Mouse (Mus musculus) kidney, postnatal 14 days (tissue): ENCODE measurements around the gene Cdan1.

ENCODE experiments used
- DNase-seq: peaks from one replicate; pipeline ENCODE4 v3.0.0; 2022; ENCODE audit warnings: mixed read lengths

Gene Cdan1

DNA sequence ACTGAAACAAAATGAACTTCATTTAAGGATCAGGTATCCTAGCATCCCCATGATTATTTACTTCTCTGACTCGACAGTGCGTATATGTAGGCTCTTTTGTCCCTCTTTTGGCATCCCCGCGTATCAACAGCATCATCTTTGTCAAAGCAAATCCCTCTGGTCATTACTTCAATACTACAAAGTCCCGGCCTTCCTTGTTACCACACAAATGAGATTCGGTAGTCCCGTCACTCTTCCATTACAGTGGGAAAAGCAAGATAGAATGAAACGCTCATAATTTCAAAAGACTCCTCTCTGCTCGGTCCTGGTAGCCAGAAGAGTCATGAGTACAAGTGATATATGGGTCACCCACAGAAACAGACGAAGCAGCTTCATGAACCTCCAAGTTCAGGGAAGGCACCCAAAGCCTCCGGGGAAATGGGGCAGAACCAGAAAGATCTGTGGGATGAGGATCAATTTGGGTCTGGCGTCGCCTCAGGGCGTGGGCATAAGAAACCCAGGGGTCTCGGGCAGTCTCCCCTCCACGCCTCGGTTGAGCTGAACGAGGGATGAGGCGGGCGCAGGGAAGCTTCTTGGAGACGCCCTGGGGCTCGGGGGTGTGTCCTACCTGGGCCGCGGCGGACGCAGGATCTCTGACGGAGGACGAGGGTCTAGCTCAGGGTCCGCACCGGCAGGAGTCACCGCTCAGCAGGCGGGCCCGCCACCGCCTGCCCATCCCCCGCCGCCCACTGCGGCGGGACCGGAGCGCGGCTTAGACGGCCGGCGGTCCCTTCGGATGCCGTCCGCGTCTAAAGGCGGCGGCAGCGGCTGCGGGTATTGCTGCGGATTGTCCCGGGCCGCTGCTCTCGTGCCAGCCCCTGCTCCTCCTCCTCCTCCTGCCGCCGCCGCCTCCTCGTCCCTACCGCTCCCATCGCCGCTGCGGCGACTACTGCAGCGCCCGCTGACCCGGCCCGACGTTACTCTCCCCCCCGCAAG lies at the start of gene Cdan1:
Gene Cdan1 (minus strand): TSS at position 680 of the 975 bp plus-strand sequence.
- DNase-seq: no peak

DNA sequence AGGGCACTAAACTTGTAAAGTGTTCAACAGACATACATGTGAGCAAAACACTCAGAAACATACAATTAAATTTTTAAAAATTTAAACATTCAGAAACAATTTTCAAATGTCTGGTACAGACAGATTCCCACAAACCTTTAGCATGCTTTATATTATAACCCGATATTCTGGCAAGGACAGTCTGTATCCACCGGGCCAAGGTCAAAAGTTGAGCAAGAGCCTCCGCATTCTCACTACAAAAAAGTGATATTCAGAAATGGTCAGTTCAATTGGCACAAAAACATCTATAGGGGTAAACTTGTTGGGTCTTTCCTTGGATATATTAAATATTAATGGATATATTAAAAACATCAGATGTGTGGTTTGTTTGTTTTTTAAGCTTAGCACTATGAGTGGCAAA lies 46.4 kb upstream of the Cdan1 start:
- no peak for DNase-seq

DNA sequence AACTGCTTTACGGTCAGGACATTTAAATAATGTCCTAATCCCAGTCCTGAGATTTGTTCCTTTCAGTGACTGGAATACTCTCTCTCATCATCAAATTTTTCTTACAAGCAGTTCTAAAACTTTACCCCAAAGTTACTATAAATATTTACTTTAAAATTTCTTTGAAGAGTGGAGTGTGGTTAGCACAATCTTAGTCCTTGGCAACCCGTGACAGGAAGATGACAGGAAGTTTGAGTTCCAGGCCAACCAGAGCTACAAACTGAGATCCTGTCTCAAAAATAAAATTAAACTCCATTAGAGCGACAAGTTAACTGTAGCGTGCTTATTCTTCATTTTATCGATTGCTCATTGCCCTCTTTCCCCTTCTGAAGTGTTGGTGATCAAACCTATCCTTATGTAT lies 37.7 kb upstream of the Cdan1 start:
- DNase-seq: no peak

DNA sequence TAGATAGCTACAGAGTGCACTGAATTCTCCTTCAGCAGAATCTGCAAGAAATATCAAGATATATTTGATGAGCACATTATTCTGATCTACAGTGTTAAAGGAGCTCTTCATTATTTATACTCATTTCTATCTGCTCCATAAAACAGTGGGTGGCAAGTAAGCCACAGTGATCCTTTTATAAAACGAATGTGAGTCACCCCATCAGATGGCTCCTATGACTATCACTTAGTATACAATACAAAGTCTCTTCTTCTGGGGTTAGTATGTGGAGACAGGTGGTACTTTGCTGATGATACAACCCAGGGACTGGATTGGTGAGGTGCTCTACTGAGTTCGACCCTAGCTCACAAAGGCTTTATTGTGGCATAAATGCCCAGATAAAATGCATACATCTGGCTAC lies 23.3 kb upstream of the Cdan1 start:
- DNase-seq: no peak

DNA sequence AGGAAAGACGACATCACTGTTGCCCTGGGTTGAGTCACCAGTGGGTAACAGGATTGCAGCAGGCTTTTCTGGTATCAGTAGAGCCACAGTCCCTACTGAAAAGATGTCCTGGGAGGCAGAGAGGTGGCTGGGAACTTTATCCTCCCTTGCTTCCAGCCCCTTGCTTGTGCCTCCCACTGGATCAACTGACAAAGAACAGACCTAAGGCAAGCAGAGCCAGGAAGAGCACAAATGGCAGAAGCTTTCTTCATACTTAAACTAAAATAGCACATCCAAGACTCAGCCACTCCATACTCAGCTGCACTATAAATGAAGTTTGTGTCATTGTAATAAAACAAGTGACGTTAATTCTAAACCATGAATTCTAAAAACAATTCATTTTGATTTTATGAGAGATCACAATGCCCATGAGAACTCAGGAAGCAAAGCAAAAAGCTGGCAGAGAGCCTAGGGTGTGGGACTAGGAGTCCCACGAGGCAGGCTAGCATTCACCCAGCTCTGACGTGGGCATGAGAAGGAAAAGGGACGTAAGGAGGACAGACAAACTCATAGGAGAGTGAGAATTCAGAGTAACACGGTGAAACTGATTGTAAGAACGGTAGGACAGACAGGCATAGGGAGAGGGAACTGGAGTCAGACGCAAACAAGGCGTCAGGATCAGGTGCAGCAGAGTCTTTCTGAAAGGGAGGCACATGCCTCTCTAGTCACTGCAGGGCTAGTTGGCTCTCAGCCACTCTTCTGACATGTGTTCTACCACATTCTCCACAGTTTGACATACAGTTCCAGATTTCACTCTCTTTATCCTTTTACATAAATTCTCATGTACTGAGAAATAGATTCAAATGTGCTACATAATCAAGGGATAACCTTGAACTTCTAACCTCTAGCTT lies 21.8 kb upstream of the Cdan1 start:
- DNase-seq: peak; percentile 41

DNA sequence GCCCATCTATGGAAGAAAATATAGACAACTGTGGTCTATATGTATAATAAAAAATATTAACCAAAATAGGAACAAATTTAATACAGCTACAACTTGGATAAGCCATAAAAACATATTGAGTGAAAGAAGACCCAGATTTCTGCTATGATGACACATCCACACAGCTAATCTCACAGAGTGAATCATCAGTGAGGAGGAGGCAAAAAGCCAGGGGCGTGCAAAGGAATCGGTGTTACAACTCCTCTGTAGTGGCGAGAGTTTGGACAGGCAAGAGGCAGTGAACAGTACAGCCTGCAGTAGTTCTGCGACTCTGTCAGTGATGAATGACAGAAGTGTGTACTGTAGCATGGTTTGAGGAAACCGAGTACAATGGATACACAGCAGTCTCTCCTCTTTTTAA lies 17.4 kb upstream of the Cdan1 start:
- DNase-seq: no peak

DNA sequence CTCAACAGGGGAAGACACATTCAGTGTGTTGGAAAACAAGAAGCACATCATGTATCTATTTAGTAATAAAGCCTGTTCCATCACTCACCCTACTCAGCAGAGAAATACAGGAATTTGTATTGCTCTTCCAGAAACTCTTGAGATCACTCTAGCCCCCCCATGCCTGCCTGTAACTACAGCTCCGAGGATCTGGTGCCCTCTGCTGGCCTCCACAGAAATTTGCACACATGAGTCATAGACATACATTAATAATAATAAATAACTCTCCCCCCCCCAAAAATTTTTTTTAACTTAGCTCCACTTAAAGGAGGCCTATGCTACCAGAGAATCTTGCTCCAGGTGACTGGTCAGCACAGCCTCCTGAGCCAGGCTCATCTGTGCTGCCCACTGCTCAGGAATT lies 16.6 kb upstream of the Cdan1 start:
- DNase-seq: peak; percentile 35

DNA sequence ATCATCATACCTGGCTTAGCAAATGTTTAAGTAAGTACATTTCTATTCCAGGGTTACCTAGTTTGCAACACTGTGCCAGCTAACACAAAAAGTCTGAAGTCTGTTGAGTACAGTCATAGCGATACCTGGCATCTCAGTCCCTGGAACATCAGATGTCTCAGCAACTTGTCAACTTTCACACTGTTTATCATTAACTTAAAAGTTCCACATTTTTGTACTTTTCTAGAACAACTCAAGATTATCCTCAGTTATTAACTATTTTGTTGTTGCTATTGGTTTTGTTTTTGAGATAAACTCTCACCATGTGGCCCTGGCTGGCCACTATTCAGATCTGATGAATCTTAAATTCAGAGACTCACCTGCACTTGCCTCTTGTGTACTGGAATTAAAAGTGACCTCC lies 13.5 kb upstream of the Cdan1 start:
- no peak for DNase-seq

DNA sequence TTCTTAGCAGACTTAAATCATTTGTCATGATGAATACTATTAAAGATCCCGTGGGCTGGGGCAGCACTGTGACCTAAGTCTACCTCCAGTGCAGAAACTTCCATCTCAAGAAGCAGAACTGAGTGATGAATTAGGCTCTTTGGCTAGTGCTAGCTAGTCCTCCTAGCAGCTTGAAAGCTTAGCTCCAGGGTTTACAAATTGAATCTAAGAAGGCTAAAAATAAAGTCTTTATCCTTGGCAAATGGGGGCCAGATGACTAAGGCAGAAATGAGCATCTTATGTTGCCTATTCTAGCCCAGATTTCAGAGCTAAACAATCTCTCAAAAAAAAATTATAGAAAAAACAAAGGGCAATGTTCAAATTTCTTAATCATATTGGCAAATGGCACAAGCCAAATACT lies 10.8 kb upstream of the Cdan1 start:
- no peak for DNase-seq

DNA sequence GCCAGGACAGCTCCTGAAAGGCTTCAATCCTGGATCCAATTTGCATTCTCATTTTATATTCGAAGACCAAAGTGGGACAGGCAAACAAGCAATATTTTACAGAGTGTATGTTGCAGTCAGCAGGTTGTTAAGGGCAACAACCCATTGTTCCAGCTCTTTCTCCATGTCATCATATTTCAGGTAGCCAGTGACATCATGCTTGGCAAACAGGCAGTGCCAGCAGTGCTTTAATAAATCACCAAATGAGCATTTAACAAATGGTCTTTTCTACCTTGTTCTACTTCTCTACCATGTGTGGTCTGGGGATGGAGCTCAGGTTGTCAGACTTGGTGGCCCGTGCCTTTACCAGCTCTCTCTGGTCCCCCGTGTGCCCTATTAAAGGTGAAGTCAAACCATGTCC lies 8.2 kb upstream of the Cdan1 start:
- peak; percentile 15 for DNase-seq

DNA sequence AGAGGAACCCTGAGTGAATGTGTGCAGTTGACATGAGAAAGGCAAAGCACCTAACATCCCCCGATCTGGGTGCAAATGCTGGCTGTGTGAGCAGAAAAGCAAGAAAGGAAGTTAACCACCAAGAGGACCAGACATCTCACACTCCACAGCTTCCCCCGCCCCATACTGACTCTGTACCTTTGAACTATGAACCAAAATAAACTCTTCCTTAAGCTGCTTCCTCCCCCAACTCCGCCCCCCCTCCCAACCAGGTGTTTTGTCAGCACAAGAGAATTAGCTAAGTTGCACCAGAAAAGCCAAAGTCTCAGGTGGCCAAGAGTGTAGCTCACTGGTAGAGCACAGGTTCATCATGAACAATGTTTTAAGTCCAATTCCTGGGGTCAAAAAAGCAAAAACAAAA lies 3.2 kb upstream of the Cdan1 start:
- DNase-seq: peak; percentile 25

DNA sequence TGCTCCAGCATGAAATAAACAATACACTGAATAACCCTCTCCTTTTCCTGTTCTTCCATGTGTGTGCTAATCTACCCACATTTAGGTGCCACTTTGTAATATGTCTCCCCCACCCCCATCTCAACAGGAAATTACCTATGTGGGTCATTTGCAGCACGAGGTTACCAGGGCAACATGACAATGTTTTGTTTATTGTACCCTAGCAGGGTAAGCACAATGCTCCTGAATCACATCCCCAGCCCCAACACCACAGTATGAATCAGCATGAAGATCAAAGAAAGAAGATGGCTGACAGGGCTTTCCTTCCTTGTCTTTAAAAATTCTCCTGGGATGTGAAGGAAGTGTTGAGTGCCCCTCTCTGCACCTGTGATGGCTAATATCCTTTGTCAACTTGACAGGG lies 2.7 kb upstream of the Cdan1 start:
- no peak for DNase-seq

DNA sequence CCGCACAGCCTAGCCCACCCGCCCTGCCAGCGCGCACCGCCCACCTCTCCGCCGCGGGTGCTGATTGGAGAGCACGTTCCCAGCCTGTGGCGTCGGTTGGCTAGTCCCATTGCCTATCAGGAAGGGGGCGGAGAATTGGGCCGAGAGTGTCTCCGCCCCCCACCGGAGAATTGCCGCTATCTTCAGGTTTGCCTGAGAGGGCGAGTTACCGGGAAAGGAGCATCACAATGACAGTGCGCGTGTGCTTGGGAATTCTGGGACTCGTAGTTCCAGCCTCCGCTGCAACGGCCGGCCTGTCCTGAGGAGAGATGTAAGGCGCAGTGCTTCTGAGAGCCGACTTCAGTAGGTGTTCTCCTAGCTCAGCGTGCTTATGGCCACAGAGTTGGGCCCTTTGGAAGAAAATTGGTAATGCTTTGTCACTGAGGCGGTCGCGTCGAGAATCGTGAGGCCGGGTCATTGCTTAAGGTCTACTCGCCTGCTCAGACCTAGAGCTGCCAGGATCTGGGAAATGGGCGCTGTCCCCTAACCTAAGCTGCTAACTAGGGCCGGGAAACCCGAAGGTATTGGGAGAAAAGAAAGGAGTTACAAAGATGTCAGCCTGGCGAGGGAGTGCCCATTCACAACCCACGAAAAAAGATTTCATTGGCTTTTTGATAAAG lies 625 bp upstream of the Cdan1 start, which contains the start of gene Ttbk2:
Gene Ttbk2 (minus strand): TSS at position 181 of the 659 bp plus-strand sequence.
- peak; percentile 98 for DNase-seq

DNA sequence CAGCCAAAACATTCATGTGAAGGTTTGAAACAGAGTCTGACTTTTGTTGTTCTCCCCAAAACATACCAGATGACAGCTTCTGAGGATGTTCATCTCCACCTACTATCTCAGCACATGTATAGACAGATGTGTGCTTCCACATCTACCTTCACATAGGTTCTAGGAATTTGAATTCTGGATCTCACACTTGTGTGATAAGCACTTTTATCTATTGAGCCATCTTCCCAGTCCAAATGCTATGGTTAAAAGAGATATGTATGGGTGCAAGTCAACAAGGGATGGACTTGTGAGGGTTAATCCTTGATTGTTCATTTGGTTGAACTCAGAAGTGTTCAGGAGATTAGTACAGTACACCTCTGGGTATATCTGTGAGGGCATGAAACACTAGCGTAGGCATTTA lies 4.6 kb downstream of the Cdan1 start:
- no peak for DNase-seq

DNA sequence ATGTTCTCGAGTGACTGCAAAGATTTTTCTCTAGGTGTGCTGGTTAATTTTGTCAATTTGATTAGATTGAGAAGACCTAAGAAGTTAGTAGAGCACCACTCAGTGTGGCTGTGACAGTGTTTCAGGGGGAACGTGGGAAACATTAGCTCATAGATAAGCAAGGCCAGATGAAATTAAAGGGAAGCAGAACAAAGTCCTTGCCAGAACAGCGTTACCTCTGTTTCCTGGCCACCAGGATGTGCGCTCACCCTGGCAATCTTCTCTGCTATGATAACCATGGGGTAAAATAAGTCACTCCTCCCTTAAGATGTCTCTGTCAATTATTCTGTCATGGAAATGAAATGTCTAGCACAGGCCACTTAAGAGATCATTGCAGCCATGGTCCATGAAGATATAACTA lies 5.9 kb downstream of the Cdan1 start:
- DNase-seq: no peak

DNA sequence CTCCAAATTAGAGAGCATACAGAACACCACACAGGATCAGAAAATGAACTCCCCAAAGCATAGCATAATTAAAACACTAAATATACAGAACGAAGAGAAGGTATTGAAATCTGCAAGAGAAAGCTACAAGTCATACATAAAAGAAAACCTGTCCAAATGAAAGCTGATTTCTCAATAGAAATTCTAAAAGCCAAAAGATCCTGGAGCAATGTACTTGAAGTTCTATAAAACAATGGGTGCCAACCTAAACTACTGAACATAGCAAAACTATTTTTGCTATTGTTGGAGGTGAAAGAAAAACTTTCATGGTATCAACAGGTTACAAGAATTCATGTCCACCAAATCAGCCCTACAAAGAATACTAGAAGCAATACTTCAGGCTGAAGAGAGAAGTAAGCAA lies 8.7 kb downstream of the Cdan1 start:
- DNase-seq: no peak

DNA sequence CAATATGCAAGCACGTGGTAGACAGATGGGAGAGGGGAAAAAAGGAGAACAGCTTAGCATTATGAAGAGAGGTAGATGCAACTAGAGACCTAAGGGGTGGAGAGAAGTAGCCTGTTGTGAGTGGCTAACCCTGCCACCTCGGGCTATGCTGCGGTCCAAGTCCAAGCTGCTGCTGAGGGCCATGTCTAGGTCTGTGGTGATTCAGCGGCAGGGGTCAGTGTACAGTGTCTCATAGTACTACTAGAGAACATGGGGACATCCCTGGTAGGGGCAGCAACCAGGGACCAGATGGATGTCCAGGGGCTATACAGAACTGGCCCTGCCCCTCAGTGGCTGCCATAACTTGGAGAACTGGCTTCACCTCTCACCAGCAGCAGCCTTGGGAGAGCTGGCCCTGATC lies 14.8 kb downstream of the Cdan1 start:
- DNase-seq: no peak

DNA sequence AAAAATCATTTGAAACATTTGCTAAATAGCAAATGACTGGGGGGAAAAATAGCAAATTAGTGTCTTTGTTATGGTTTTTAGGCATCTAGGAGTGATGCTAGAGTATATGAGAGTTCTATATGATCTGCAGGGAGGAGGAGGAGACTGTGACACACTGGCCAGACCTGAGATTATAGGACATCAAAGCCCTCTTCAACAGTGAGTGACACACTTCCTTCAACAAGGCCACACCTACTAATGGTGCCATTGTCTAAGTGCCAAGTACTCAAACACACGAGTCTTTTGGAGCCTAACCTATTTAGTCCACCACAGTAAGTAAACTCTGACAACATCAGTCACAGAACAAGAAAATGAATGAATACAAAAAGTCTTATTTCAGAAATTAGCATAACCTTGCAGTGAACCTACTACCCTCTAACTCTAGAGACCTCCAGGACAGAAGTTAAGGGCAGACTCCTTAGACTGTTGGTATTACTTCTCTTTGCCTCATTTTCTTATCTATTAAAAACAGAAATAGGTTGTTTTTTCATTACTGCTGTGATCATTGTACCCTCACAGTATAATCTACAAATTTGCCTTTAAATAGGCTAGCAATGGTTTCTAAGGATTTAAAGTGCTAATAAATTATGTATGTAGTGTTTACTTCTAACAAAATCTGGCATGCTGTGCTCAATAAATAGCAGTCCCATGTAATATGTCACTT lies 22.8 kb downstream of the Cdan1 start:
- no peak for DNase-seq

DNA sequence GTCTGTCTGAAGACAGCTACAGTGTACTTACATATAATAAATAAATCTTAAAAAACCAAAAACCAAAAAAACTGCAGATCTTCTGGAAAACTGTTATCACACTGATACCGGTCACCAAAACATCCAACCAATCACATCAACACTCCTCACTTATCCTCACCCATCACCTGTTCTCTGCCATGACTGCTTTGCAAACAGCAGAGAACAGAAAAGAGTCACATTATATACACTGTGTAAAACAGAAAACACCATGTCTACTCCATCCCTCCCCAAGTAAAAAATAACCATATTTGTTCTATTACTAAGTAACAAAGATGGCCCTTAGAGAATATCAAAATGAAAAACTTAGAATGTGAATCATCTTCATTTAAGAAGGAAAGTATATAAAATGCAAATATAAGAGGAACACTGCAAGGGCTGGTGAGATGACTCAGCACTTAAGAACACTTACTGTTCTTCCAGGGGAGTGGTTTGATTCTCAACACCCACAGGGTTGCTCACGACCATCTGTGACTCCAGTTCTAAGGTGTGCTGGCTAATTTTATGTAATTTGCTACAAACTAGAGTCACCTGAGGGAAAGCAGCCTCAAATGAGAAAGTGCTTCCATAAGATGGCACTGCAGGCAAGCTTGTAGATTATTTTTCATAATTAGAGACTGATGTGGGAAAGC lies 79.5 kb downstream of the Cdan1 start:
- no peak for DNase-seq

DNA sequence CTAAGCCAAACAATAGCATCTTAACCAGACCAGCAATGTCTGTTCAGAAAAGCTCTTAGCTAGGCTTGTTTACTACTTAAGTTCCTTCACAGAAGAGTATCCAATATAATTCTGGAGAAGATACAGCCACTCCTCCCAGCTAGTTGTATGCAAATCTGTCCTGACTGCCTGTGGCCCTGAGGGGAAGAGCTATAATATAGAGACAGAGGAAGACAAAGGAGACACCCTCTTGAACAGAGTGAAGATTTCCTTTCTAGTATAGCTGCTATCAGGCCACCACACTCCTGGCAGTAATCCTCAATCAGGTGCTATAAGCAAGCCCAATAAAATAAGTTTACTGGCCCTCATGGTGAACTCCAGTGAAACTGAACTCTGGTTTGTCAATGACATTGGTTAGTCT lies 88.0 kb downstream of the Cdan1 start:
- DNase-seq: no peak

DNA sequence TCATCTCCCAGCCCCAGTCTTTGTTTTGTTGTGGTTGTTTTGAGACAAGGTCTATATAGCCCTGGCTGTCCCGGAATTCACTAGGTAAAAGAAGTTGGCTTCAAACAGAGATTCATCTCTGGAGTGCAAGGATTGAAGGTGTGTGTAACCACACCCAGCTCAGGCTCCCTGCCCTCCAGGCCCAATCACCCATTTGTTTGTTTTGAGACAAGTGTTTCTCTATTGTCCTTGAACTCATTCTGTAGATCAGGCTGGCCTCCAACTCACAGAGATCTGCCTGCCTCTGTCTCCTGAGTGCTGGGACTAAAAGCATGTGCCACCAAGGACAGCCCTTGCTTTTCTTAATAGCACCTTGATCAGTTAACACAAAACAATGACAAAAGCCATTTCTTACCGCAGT lies 101.9 kb downstream of the Cdan1 start:
- no peak for DNase-seq

DNA sequence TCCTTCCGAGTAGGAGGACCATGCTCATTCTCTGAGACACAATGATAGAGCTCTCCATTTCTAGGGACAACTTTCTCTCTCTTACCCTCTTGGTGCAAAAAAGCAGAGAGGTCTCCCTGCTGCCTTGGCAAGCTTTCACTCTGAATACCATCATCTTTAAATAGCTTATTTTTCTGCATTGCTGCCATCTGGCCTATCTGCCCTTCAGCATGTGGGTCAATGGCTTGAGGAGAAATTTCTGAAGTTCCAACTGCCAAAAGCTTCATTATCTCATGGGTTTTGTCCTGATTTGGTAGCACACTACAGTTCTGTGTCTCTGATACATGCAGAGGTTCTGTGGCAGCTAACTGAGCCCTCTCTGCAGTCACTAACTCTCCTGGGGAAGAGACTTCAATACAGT lies 104.4 kb downstream of the Cdan1 start:
- DNase-seq: no peak
